Mouse (Mus musculus): Measurements from ENCODE around the gene B230217C12Rik.

DNA sequence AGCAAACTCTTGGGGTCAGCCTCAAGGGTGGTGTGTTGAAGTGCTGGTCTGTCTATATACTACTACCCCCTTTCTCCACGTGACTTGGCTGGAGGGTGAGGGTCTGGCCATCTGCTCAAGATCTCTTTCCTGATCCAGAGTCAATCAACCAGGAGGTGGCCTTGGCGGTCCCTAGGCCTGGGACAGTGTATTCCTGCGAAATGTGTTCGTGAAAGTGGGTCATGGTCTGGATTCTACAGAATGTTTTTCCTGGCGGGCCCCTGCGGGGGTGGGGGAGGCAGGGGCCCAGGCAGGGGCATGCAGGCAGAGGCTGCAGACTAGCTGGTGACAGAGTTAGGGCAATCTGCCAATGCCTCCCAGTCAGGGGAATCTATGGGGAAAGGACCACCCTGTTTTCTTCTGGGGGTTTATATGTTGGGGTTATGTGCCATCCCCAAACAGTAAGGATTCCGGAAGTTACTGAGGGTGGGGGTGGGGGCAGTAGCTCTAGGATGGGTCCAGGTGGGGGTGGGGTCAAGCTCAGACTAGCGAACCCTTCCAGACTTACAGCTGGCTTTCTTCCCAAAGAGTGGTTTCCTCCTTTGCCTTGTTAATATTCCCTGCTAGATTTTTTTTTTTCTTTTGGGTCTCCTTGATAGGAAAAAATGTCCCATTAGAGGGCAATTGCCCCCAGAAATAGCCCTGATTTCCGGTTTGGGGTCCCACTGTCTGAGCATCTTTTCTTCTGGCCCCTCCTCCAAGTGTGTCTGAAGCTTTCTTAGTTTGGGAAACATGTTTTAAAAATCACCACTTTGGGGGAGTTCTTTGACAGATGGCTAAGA lies 35.5 kb upstream of the B230217C12Rik start:
- no peak for TF ChIP-seq CTCF (IDR thresholded peaks at IDR 0.05; ENCODE audit: insufficient read depth, low read depth, low read length)
- TF ChIP-seq POLR2A (IDR thresholded peaks at IDR 0.05; ENCODE audit: insufficient read depth, low read depth, low read length): no peak

All from olfactory bulb, adult 2 months (tissue).